Mouse (Mus musculus): Measurements from ENCODE around the gene Rbm42.

DNA sequence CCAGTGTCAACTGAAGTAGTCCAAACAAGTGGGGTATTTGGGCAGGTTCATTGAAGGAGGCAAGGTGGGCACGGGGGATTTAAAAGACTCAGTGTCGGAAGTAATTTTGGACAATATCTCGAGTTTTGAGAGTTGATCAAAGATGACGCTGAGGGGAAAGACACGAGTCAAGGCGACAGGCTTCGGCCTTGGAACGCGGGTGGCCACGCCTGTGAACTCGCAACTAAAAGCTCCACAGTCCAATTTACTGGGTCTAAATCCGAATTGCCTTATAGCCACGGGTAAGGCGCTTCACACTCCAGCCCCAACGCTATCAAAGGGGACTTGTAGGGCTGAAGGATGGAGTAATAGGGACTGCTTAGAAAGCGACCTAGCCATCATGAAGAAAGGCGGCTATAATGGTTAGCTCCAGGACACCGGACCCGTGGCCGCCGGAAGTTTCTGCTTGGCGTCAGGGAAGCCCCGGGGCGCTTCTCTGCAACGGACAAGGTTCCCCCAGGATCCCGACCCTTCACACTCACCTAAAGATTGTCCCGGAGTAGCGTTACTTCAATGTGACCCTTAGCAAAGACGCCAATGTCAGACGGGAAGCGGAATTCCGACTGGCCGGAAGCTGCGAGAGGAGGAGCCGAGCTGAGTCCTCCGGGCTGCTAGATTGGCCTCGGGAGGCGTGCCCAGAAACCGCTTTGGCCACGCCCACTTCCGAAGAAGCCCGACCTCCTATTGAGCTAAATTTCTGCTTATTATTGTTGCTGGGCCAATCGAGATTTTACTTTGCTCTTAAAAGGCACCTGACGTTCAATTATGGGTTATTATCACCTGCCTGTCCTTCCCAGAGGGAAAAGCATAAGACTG, 24.4 kb downstream of the Rbm42 start, which contains the start of gene Cox6b1:
- TF ChIP-seq CTCF (IDR thresholded peaks at IDR 0.05; ENCODE audit: borderline replicate concordance, insufficient read depth, low read length) = no peak
- peak; percentile 91 for TF ChIP-seq POLR2A (IDR thresholded peaks at IDR 0.05; ENCODE audit: low read depth, low read length)
